8 mouse cellular contexts compared by ENCODE assay signal in genomic region chr10:80158307-80158986, GRCm38 (mm10). TPM values are rescaled to one million over a fixed set of nuclear protein-coding genes. Genes with fewer than 3 reads are reported as not detected.
DNase-seq lines count a peak whose midpoint lies in the region; ATAC-seq and TF ChIP-seq lines count a peak whose summit lies in the region.

No protein-coding gene starts in this region.

- TF ChIP-seq CTCF in forebrain, postnatal 0 days (IDR thresholded peaks at IDR 0.05; ENCODE audit: low read depth), result no peak
- TF ChIP-seq CTCF in hindbrain, postnatal 0 days (IDR thresholded peaks at IDR 0.05; ENCODE audit: low read depth), result no peak

- H3K27me3 ChIP-seq in forebrain, postnatal 0 days (ENCODE audit: insufficient read depth, low read length), result no peaks in the 10 kb centered on the region
- no peaks in the 10 kb centered on the region for H3K27me3 ChIP-seq in hindbrain, postnatal 0 days (ENCODE audit: insufficient read depth, low read length)
- no peaks in the 10 kb centered on the region for H3K27me3 ChIP-seq in liver, embryonic 13.5 days

- 0 out of 2 replicates have a peak overlapping the region, but pooled peaks have one; percentile 80 for H3K4me2 ChIP-seq in forebrain, postnatal 0 days (ENCODE audit: low read depth)
- H3K4me2 ChIP-seq in hindbrain, postnatal 0 days (ENCODE audit: low read depth, low read length), result no peak overlapping the region
- H3K4me2 ChIP-seq in liver, embryonic 13.5 days, result peak overlapping the region; percentile 95

- peak; percentile 74 for DNase-seq in cerebellum, adult 9-10 months
- DNase-seq in cerebellum, adult 8-10 months, result no peak
- DNase-seq in ZHBTc4 (ENCODE audit: low read depth, low spot score), result peak; percentile 72
- DNase-seq in forebrain, postnatal 0 days, result peak; percentile 53
- DNase-seq in hindbrain, postnatal 0 days (ENCODE audit: low spot score), result peak; percentile 43
- DNase-seq in liver, embryonic 13.5 days, result no peak
- DNase-seq in naive thymus-derived CD4-positive, alpha-beta T cell, adult 2 months (ENCODE audit: low read depth), result peak; percentile 81
- peak; percentile 61 to 75 for DNase-seq in urinary bladder, postnatal 36 days (ENCODE audit: low spot score in 2 of 2)

- peak overlapping the region; percentile 87 for H3K27ac ChIP-seq in forebrain, postnatal 0 days (ENCODE audit: low read depth, low read length)
- H3K27ac ChIP-seq in hindbrain, postnatal 0 days, result peak overlapping the region; percentile 96
- peak overlapping the region; percentile 85 for H3K27ac ChIP-seq in liver, embryonic 13.5 days

- no peaks in the 10 kb centered on the region for H3K9me3 ChIP-seq in forebrain, postnatal 0 days (ENCODE audit: low read length)
- H3K9me3 ChIP-seq in hindbrain, postnatal 0 days (ENCODE audit: low read length), result no peaks in the 10 kb centered on the region
- no peaks in the 10 kb centered on the region for H3K9me3 ChIP-seq in liver, embryonic 13.5 days (replicated peaks)

- H3K4me1 ChIP-seq in forebrain, postnatal 0 days (ENCODE audit: insufficient read depth), result peaks cover 9% of the 10 kb centered on the region
- peaks cover 13% of the 10 kb centered on the region for H3K4me1 ChIP-seq in hindbrain, postnatal 0 days (ENCODE audit: insufficient read depth, low read length)
- H3K4me1 ChIP-seq in liver, embryonic 13.5 days (replicated peaks), result peaks cover 95% of the 10 kb centered on the region

- ATAC-seq in forebrain, postnatal 0 days, result no peak
- ATAC-seq in hindbrain, postnatal 0 days, result no peak
- no peak for ATAC-seq in liver, embryonic 13.5 days (ENCODE audit: low read depth)

- peaks cover 42% of the 10 kb centered on the region for H3K36me3 ChIP-seq in forebrain, postnatal 0 days (ENCODE audit: insufficient read depth)
- peaks cover 35% of the 10 kb centered on the region for H3K36me3 ChIP-seq in hindbrain, postnatal 0 days (ENCODE audit: insufficient read depth, low read length)
- peaks cover 42% of the 10 kb centered on the region for H3K36me3 ChIP-seq in liver, embryonic 13.5 days

- H3K4me3 ChIP-seq in forebrain, postnatal 0 days (ENCODE audit: low read depth, low read length), result no peak overlapping the region
- H3K4me3 ChIP-seq in hindbrain, postnatal 0 days (ENCODE audit: low read length), result no peak overlapping the region
- H3K4me3 ChIP-seq in liver, embryonic 13.5 days (replicated peaks), result peak overlapping the region; percentile 59

- 15% methylated on average over 18 of the region's 18 CpGs for WGBS in forebrain, postnatal 0 days
- 19% methylated on average over 18 of the region's 18 CpGs for WGBS in hindbrain, postnatal 0 days
- WGBS in liver, embryonic 13.5 days (ENCODE audit: insufficient replicate concordance), result 13% methylated on average over 18 of the region's 18 CpGs

- peak overlapping the region; percentile 47; the same call in 1 of the 2 replicates for H3K9ac ChIP-seq in forebrain, postnatal 0 days
- no peak overlapping the region for H3K9ac ChIP-seq in hindbrain, postnatal 0 days (replicated peaks; ENCODE audit: low read length)
- H3K9ac ChIP-seq in liver, embryonic 13.5 days, result peak overlapping the region; percentile 37

RNA-seq across cellular contexts. Expression of gene Cirbp, which starts 7.3 kb away (rescaled TPM):
- total RNA-seq in forebrain, postnatal 0 days (2014; rRNA removed), result 345 and 424 TPM in 2 replicates
- polyA plus RNA-seq in forebrain, postnatal 0 days (2015; fragmentation: Nextera tagmentation; extraction: Ambion mirVana), result 834 and 838 TPM in 2 replicates
- total RNA-seq in hindbrain, postnatal 0 days (2014; rRNA removed), result 257 and 261 TPM in 2 replicates
- 730 and 732 TPM in 2 replicates for polyA plus RNA-seq in hindbrain, postnatal 0 days (2015; fragmentation: Nextera tagmentation; extraction: Ambion mirVana)
- 19.5 and 21.9 TPM in 2 replicates for polyA plus RNA-seq in liver, embryonic 13.5 days (2015; fragmentation: Nextera tagmentation; extraction: Ambion mirVana)

RNA-seq across cellular contexts. Expression of gene Midn, which starts 10.4 kb away (rescaled TPM):
- 91.5 and 120 TPM in 2 replicates for total RNA-seq in forebrain, postnatal 0 days (2014; rRNA removed)
- polyA plus RNA-seq in forebrain, postnatal 0 days (2015; fragmentation: Nextera tagmentation; extraction: Ambion mirVana), result 19.3 and 21.3 TPM in 2 replicates
- 146 and 172 TPM in 2 replicates for total RNA-seq in hindbrain, postnatal 0 days (2014; rRNA removed)
- 14.7 and 15.8 TPM in 2 replicates for polyA plus RNA-seq in hindbrain, postnatal 0 days (2015; fragmentation: Nextera tagmentation; extraction: Ambion mirVana)
- 3.0 and 3.3 TPM in 2 replicates for polyA plus RNA-seq in liver, embryonic 13.5 days (2015; fragmentation: Nextera tagmentation; extraction: Ambion mirVana)

RNA-seq across cellular contexts. Expression of gene 1600002K03Rik, which starts 14.3 kb away (rescaled TPM):
- 4.2 and 5.0 TPM in 2 replicates for total RNA-seq in forebrain, postnatal 0 days (2014; rRNA removed)
- 5.0 and 6.0 TPM in 2 replicates for polyA plus RNA-seq in forebrain, postnatal 0 days (2015; fragmentation: Nextera tagmentation; extraction: Ambion mirVana)
- 2.6 and 3.2 TPM in 2 replicates for total RNA-seq in hindbrain, postnatal 0 days (2014; rRNA removed)
- polyA plus RNA-seq in hindbrain, postnatal 0 days (2015; fragmentation: Nextera tagmentation; extraction: Ambion mirVana), result 4.3 and 4.4 TPM in 2 replicates
- 14.8 and 15.1 TPM in 2 replicates for polyA plus RNA-seq in liver, embryonic 13.5 days (2015; fragmentation: Nextera tagmentation; extraction: Ambion mirVana)

RNA-seq across cellular contexts. Expression of gene Cbarp, which starts 17.8 kb away (rescaled TPM):
- total RNA-seq in forebrain, postnatal 0 days (2014; rRNA removed), result 114 and 151 TPM in 2 replicates
- polyA plus RNA-seq in forebrain, postnatal 0 days (2015; fragmentation: Nextera tagmentation; extraction: Ambion mirVana), result 57.5 and 68.2 TPM in 2 replicates
- 270 and 288 TPM in 2 replicates for total RNA-seq in hindbrain, postnatal 0 days (2014; rRNA removed)
- 95.5 and 106 TPM in 2 replicates for polyA plus RNA-seq in hindbrain, postnatal 0 days (2015; fragmentation: Nextera tagmentation; extraction: Ambion mirVana)
- polyA plus RNA-seq in liver, embryonic 13.5 days (2015; fragmentation: Nextera tagmentation; extraction: Ambion mirVana), result 0.54 and 0.69 TPM in 2 replicates

RNA-seq across cellular contexts. Expression of gene Atp5d, which starts 20.0 kb away (rescaled TPM):
- 154 and 193 TPM in 2 replicates for total RNA-seq in forebrain, postnatal 0 days (2014; rRNA removed)
- polyA plus RNA-seq in forebrain, postnatal 0 days (2015; fragmentation: Nextera tagmentation; extraction: Ambion mirVana), result 633 and 650 TPM in 2 replicates
- 273 and 303 TPM in 2 replicates for total RNA-seq in hindbrain, postnatal 0 days (2014; rRNA removed)
- 733 and 736 TPM in 2 replicates for polyA plus RNA-seq in hindbrain, postnatal 0 days (2015; fragmentation: Nextera tagmentation; extraction: Ambion mirVana)
- 358 and 362 TPM in 2 replicates for polyA plus RNA-seq in liver, embryonic 13.5 days (2015; fragmentation: Nextera tagmentation; extraction: Ambion mirVana)

Comparison
In these comparisons a context has a peak if more than half of its experiments do, and no peak if none do; other contexts are left out.
1. DNase-seq: peak in cerebellum, adult 9-10 months (single experiment), ZHBTc4 (single experiment), forebrain, postnatal 0 days (single experiment), hindbrain, postnatal 0 days (single experiment), naive thymus-derived CD4-positive, alpha-beta T cell, adult 2 months (single experiment) and urinary bladder, postnatal 36 days (2 of 2); none in cerebellum, adult 8-10 months (single experiment) and liver, embryonic 13.5 days (single experiment).
2. RNA of gene Cirbp, which starts 7.3 kb away (polyA plus RNA-seq): 834 to 838 TPM in forebrain, postnatal 0 days and 730 to 732 TPM in hindbrain, postnatal 0 days; 19.5 to 21.9 TPM in liver, embryonic 13.5 days; every median in the first group is over 10 times any median in the second.
3. Peak in every context shown above with its lines, with median percentiles within 50 percentile points of each other: H3K27ac ChIP-seq.